Mouse (Mus musculus): ENCODE results near the gene Hdac9. TPM values are rescaled to one million over a fixed set of nuclear protein-coding genes. Genes with fewer than 3 reads are reported as not detected.

Gene Hdac9
- polyA plus RNA-seq, 1 experiment = 0.06 TPM

GRCm38 (mm10) chr12:34498751-34499626 is 417.9 kb downstream of the Hdac9 start:
- Histone ChIP-seq H3K79me3 (ENCODE audit: low read depth) (no peaks in the 10 kb centered on the region), H3ac (ENCODE audit: control insufficient read depth, insufficient read length, low read depth) (no peak overlapping the region), H3K36me3 (ENCODE audit: control insufficient read depth, insufficient read depth) (no peaks in the 10 kb centered on the region), H3K4me3 (ENCODE audit: insufficient read depth, poor library complexity, severe bottlenecking) (no peak overlapping the region), H3K27me3 (ENCODE audit: control insufficient read depth, insufficient read depth, insufficient read length) (no peaks in the 10 kb centered on the region), H3K79me2 (ENCODE audit: control insufficient read depth, insufficient read depth) (no peaks in the 10 kb centered on the region)
- TF ChIP-seq FOSL1 (IDR thresholded peaks at IDR 0.05; ENCODE audit: insufficient read depth, low read length, poor library complexity, severe bottlenecking) = no peak
- TF ChIP-seq MYOD1 (IDR thresholded peaks at IDR 0.05; ENCODE audit: control insufficient read depth, insufficient read length, low read depth) = no peak
- TF ChIP-seq CTCF (IDR thresholded peaks at IDR 0.05; ENCODE audit: control insufficient read depth, insufficient read depth, insufficient read length) = no peak
- TF ChIP-seq CEBPB (IDR thresholded peaks at IDR 0.05; ENCODE audit: low read depth) = no peak
- TF ChIP-seq MYOG (IDR thresholded peaks at IDR 0.05; ENCODE audit: control insufficient read depth, extremely low read depth, insufficient read length) = no peak
- no peak for TF ChIP-seq USF1 (IDR thresholded peaks at IDR 0.05; ENCODE audit: low read depth)
- no peak for TF ChIP-seq MAX (IDR thresholded peaks at IDR 0.05)

- H3K79me3 ChIP-seq (ENCODE audit: low read depth) = no peaks in the 10 kb centered on the region
- no peak overlapping the region for H3K4me3 ChIP-seq (ENCODE audit: insufficient read depth, poor library complexity, severe bottlenecking)
- no peaks in the 10 kb centered on the region for H3K79me2 ChIP-seq (ENCODE audit: control insufficient read depth, insufficient read depth)
- H3K36me3 ChIP-seq (ENCODE audit: control insufficient read depth, insufficient read depth) = no peaks in the 10 kb centered on the region
- H3ac ChIP-seq (ENCODE audit: control insufficient read depth, insufficient read length, low read depth) = no peak overlapping the region
- TF ChIP-seq CEBPB (IDR thresholded peaks at IDR 0.05; ENCODE audit: low read depth) (no peak), MAX (IDR thresholded peaks at IDR 0.05) (no peak)
- H3K27me3 ChIP-seq (ENCODE audit: control insufficient read depth, insufficient read depth, insufficient read length) = no peaks in the 10 kb centered on the region
Measured at GRCm38 (mm10) chr12:34498331-34498730, 418.6 kb downstream of the Hdac9 start.

GRCm38 (mm10) chr12:34497702-34498101 is 419.2 kb downstream of the Hdac9 start:
- no peaks in the 10 kb centered on the region for H3K79me3 ChIP-seq (ENCODE audit: low read depth)
- no peaks in the 10 kb centered on the region for H3K27me3 ChIP-seq (ENCODE audit: control insufficient read depth, insufficient read depth, insufficient read length)
- H3ac ChIP-seq (ENCODE audit: control insufficient read depth, insufficient read length, low read depth) = no peak overlapping the region
- no peak overlapping the region for H3K4me3 ChIP-seq (ENCODE audit: insufficient read depth, poor library complexity, severe bottlenecking)
- no peaks in the 10 kb centered on the region for H3K79me2 ChIP-seq (ENCODE audit: control insufficient read depth, insufficient read depth)
- H3K36me3 ChIP-seq (ENCODE audit: control insufficient read depth, insufficient read depth) = no peaks in the 10 kb centered on the region
- no peak for TF ChIP-seq MYOD1 (IDR thresholded peaks at IDR 0.05; ENCODE audit: control insufficient read depth, insufficient read length, low read depth)
- no peak for TF ChIP-seq MAX (IDR thresholded peaks at IDR 0.05)
- TF ChIP-seq FOSL1 (IDR thresholded peaks at IDR 0.05; ENCODE audit: insufficient read depth, low read length, poor library complexity, severe bottlenecking) = no peak

GRCm38 (mm10) chr12:34495940-34496339 is 421.0 kb downstream of the Hdac9 start:
- Histone ChIP-seq H3K27me3 (ENCODE audit: control insufficient read depth, insufficient read depth, insufficient read length) (no peaks in the 10 kb centered on the region), H3K36me3 (ENCODE audit: control insufficient read depth, insufficient read depth) (no peaks in the 10 kb centered on the region), H3K79me2 (ENCODE audit: control insufficient read depth, insufficient read depth) (no peaks in the 10 kb centered on the region), H3ac (ENCODE audit: control insufficient read depth, insufficient read length, low read depth) (no peak overlapping the region), H3K4me3 (ENCODE audit: insufficient read depth, poor library complexity, severe bottlenecking) (no peak overlapping the region), H3K79me3 (ENCODE audit: low read depth) (no peaks in the 10 kb centered on the region)
- no peak for TF ChIP-seq FOSL1 (IDR thresholded peaks at IDR 0.05; ENCODE audit: insufficient read depth, low read length, poor library complexity, severe bottlenecking)
- no peak for TF ChIP-seq MYOD1 (IDR thresholded peaks at IDR 0.05; ENCODE audit: control insufficient read depth, insufficient read length, low read depth)
- TF ChIP-seq USF1 (IDR thresholded peaks at IDR 0.05; ENCODE audit: low read depth) = no peak
- TF ChIP-seq CTCF (IDR thresholded peaks at IDR 0.05; ENCODE audit: control insufficient read depth, insufficient read depth, insufficient read length) = no peak
- no peak for TF ChIP-seq MYOG (IDR thresholded peaks at IDR 0.05; ENCODE audit: control insufficient read depth, extremely low read depth, insufficient read length)
- no peak for TF ChIP-seq MAX (IDR thresholded peaks at IDR 0.05)
- no peak for TF ChIP-seq CEBPB (IDR thresholded peaks at IDR 0.05; ENCODE audit: low read depth)

GRCm38 (mm10) chr12:34489629-34490028 is 427.3 kb downstream of the Hdac9 start:
- TF ChIP-seq FOSL1 (IDR thresholded peaks at IDR 0.05; ENCODE audit: insufficient read depth, low read length, poor library complexity, severe bottlenecking) (no peak), USF1 (IDR thresholded peaks at IDR 0.05; ENCODE audit: low read depth) (no peak)
- Histone ChIP-seq H3K79me2 (ENCODE audit: control insufficient read depth, insufficient read depth) (no peaks in the 10 kb centered on the region), H3K4me3 (ENCODE audit: insufficient read depth, poor library complexity, severe bottlenecking) (no peak overlapping the region), H3K27me3 (ENCODE audit: control insufficient read depth, insufficient read depth, insufficient read length) (no peaks in the 10 kb centered on the region), H3K79me3 (ENCODE audit: low read depth) (no peaks in the 10 kb centered on the region), H3K36me3 (ENCODE audit: control insufficient read depth, insufficient read depth) (no peaks in the 10 kb centered on the region), H3ac (ENCODE audit: control insufficient read depth, insufficient read length, low read depth) (no peak overlapping the region)

GRCm38 (mm10) chr12:34487666-34488065 is 429.2 kb downstream of the Hdac9 start:
- no peaks in the 10 kb centered on the region for H3K36me3 ChIP-seq (ENCODE audit: control insufficient read depth, insufficient read depth)
- TF ChIP-seq MAX (IDR thresholded peaks at IDR 0.05) = no peak
- TF ChIP-seq USF1 (IDR thresholded peaks at IDR 0.05; ENCODE audit: low read depth) = no peak
- TF ChIP-seq FOSL1 (IDR thresholded peaks at IDR 0.05; ENCODE audit: insufficient read depth, low read length, poor library complexity, severe bottlenecking) = no peak
- TF ChIP-seq MYOD1 (IDR thresholded peaks at IDR 0.05; ENCODE audit: control insufficient read depth, insufficient read length, low read depth) = no peak
- no peak for TF ChIP-seq CTCF (IDR thresholded peaks at IDR 0.05; ENCODE audit: control insufficient read depth, insufficient read depth, insufficient read length)
- no peak for TF ChIP-seq MYOG (IDR thresholded peaks at IDR 0.05; ENCODE audit: control insufficient read depth, extremely low read depth, insufficient read length)
- TF ChIP-seq CEBPB (IDR thresholded peaks at IDR 0.05; ENCODE audit: low read depth) = no peak
- no peak overlapping the region for H3ac ChIP-seq (ENCODE audit: control insufficient read depth, insufficient read length, low read depth)
- no peaks in the 10 kb centered on the region for H3K79me3 ChIP-seq (ENCODE audit: low read depth)
- H3K4me3 ChIP-seq (ENCODE audit: insufficient read depth, poor library complexity, severe bottlenecking) = no peak overlapping the region
- H3K27me3 ChIP-seq (ENCODE audit: control insufficient read depth, insufficient read depth, insufficient read length) = no peaks in the 10 kb centered on the region
- no peaks in the 10 kb centered on the region for H3K79me2 ChIP-seq (ENCODE audit: control insufficient read depth, insufficient read depth)

Measured in C2C12 (cell line).